Mouse (Mus musculus): ENCODE measurements around the gene Ccdc47. TPM values are rescaled to one million over a fixed set of nuclear protein-coding genes. Genes with fewer than 3 reads are reported as not detected.

Gene Ccdc47
- total and polyA plus RNA-seq, 2 experiments: 16.9 to 48.9 TPM

DNA sequence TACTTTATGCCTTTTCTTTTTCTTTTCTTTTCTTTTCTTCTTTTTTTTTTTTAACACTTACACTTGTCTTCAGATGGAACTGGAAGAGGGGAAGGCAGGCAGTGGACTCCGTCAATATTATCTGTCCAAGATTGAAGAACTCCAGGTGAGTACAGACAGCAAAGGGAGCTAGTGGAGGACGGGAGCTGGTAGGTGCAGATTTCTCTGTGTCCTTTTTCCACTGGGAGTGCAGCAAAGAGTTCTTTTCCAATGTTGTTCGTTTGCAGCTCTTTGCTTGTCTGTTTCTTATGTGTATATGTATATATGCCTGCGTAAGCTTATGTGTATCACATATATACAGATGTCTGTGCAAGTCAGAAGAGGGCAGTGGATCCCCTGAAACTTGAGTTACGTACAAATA is 40.6 kb upstream of the Ccdc47 start:
- WGBS: 43% methylated on average over 5 of the region's 5 CpGs
- peaks cover 18% of the 10 kb centered on the region for H3K36me3 ChIP-seq (ENCODE audit: control insufficient read depth, insufficient read depth, low read length)

DNA sequence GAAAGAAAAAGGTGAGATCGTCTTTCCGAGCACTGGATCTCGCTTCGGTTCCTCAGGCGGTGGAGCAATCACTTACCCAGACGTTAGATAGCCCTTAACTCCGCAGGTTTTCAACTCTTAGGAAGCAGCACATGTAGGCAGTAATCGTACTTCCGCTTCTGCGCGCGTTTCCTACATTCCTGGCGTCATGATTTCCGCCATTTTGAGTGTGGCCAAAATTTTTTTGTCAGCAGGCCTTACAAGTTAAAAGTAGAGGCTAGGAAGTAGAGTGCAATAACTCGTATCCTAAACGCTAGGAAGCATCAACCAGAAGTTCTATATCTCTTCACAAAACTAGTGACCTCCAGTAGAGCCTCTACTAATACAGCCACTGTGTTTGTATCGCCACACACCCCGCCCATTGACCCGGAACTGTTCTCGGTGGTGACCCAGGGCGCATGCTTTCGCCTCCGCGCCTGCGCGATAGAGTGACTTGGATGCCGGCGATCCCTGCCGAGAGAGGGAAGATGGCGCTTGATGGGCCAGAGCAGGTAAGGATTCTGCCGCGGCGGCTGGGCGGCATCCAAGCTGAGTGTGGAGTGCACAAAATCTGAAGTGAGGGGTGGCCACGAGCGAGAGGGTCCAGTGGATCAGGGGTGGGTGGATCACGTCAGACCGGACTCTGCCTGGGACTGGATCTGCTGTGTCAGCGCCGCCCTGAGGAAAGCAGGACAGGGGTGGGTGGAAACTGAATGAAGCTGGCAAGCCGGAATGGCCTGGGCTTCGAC is 39.7 kb upstream of the Ccdc47 start, which contains the start of the genes Ftsj3 and Psmc5:
TSS of gene Ftsj3 (minus strand) at position 395 of the 767 bp plus-strand sequence.
TSS of gene Psmc5 (plus strand) at position 470 of the 767 bp plus-strand sequence.
- H3K9ac ChIP-seq (ENCODE audit: low read depth, low read length): peak within 1 kb of the TSS; percentile 77
- under 1% methylated on average over 42 of the region's 42 CpGs for WGBS
- no peaks in the 10 kb centered on the region for H3K27me3 ChIP-seq (ENCODE audit: control insufficient read depth, insufficient read depth, low read length)
- H3K27ac ChIP-seq (replicated peaks; ENCODE audit: insufficient read depth, low read depth, low read length): peak within 1 kb of the TSS; percentile 63
- peaks cover 27% of the 10 kb centered on the region for H3K36me3 ChIP-seq (ENCODE audit: control insufficient read depth, insufficient read depth, low read length)
- peaks cover 16% of the 10 kb centered on the region; the same call in 1 of the 2 replicates for H3K79me2 ChIP-seq (ENCODE audit: control insufficient read depth, insufficient read depth, low read length)
- DNase-seq (ENCODE audit: extremely low read depth, low read depth, low spot score): peak; percentile 85
- 0 out of 2 replicates have a peak, but pooled peaks have one; percentile 22 for TF ChIP-seq CTCF (IDR thresholded peaks at IDR 0.05; ENCODE audit: low read depth, low read length)
- peak; percentile 85 for TF ChIP-seq POLR2A (IDR thresholded peaks at IDR 0.05; ENCODE audit: extremely low read depth, insufficient read depth, low read length)
- H3K4me1 ChIP-seq (ENCODE audit: control insufficient read depth, insufficient read depth, low read length): peaks cover 6% of the 10 kb centered on the region
- H3K4me3 ChIP-seq (ENCODE audit: insufficient read depth, low read depth, low read length): peak within 1 kb of the TSS; percentile 69

More for the DNA sequence above, 40.6 kb upstream of the Ccdc47 start:
- no peaks in the 10 kb centered on the region for H3K27me3 ChIP-seq (ENCODE audit: control insufficient read depth, insufficient read depth, low read length)
- H3K4me3 ChIP-seq (ENCODE audit: insufficient read depth, low read depth, low read length): peak overlapping the region; percentile 69; the same call in 1 of the 2 replicates
- peaks cover 16% of the 10 kb centered on the region; the same call in 1 of the 2 replicates for H3K79me2 ChIP-seq (ENCODE audit: control insufficient read depth, insufficient read depth, low read length)
- H3K27ac ChIP-seq (replicated peaks; ENCODE audit: insufficient read depth, low read depth, low read length): no peak overlapping the region
- TF ChIP-seq POLR2A (IDR thresholded peaks at IDR 0.05; ENCODE audit: extremely low read depth, insufficient read depth, low read length) (no peak), CTCF (IDR thresholded peaks at IDR 0.05; ENCODE audit: low read depth, low read length) (no peak)
- no peak for DNase-seq (ENCODE audit: extremely low read depth, low read depth, low spot score)
- peaks cover 6% of the 10 kb centered on the region for H3K4me1 ChIP-seq (ENCODE audit: control insufficient read depth, insufficient read depth, low read length)
- H3K9ac ChIP-seq (ENCODE audit: low read depth, low read length): peak overlapping the region; percentile 50

DNA sequence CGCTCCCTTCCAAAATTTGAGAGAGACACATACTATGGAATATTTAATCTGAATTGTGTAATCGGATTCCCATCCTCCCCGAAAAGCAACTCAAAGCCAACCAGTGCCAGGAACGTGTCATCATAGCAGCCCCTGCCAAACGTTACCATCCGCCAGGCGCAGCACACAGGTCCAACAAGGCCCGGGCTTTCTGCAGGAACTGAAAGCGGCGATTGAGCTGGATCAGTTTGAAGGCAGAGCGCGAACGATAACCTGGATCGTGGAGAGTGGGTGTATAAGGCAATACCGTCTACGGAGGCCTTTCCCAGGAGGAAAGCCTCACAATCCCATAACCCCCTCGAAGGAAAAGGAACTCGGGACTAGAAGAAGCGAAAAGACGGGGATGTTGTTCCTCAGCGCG is 39.0 kb upstream of the Ccdc47 start:
- WGBS: under 1% methylated on average over 22 of the region's 22 CpGs
- TF ChIP-seq POLR2A (IDR thresholded peaks at IDR 0.05; ENCODE audit: extremely low read depth, insufficient read depth, low read length) (no peak), CTCF (IDR thresholded peaks at IDR 0.05; ENCODE audit: low read depth, low read length) (no peak)
- H3K9ac ChIP-seq (ENCODE audit: low read depth, low read length): peak overlapping the region; percentile 59
- peak overlapping the region; percentile 64 for H3K4me3 ChIP-seq (ENCODE audit: insufficient read depth, low read depth, low read length)
- H3K27me3 ChIP-seq (ENCODE audit: control insufficient read depth, insufficient read depth, low read length): no peaks in the 10 kb centered on the region
- H3K4me1 ChIP-seq (ENCODE audit: control insufficient read depth, insufficient read depth, low read length): peaks cover 6% of the 10 kb centered on the region
- peak overlapping the region; percentile 54 for H3K27ac ChIP-seq (replicated peaks; ENCODE audit: insufficient read depth, low read depth, low read length)
- DNase-seq (ENCODE audit: extremely low read depth, low read depth, low spot score): peak; percentile 63
- peaks cover 33% of the 10 kb centered on the region for H3K36me3 ChIP-seq (ENCODE audit: control insufficient read depth, insufficient read depth, low read length)
- H3K79me2 ChIP-seq (ENCODE audit: control insufficient read depth, insufficient read depth, low read length): peaks cover 16% of the 10 kb centered on the region; the same call in 1 of the 2 replicates

DNA sequence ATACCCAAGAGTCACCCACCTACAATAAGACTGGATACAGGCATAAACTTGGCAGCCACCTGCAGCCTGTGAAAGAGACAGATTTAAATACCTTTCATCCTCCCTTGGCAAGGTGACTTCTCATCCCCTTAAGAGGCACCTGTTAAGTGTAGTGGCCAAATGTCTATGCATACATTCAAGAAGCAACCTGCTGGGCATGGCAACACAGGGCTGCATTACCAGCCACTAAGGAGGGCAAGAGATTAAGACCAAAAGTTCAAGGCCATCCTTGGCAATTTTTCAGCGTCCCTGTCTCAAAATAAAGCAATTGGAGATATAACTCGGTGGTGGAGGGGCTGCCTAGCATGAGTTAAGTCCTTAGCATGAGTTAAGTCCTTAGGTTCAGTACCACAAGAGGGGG is 38.6 kb upstream of the Ccdc47 start:
- no peak for DNase-seq (ENCODE audit: extremely low read depth, low read depth, low spot score)
- peaks cover 8% of the 10 kb centered on the region for H3K4me1 ChIP-seq (ENCODE audit: control insufficient read depth, insufficient read depth, low read length)
- H3K27ac ChIP-seq (replicated peaks; ENCODE audit: insufficient read depth, low read depth, low read length): 0 out of 2 replicates have a peak overlapping the region, but pooled peaks have one; percentile 16
- H3K27me3 ChIP-seq (ENCODE audit: control insufficient read depth, insufficient read depth, low read length): no peaks in the 10 kb centered on the region
- H3K9ac ChIP-seq (ENCODE audit: low read depth, low read length): peak overlapping the region; percentile 26; the same call in 1 of the 2 replicates
- H3K79me2 ChIP-seq (ENCODE audit: control insufficient read depth, insufficient read depth, low read length): peaks cover 16% of the 10 kb centered on the region; the same call in 1 of the 2 replicates
- TF ChIP-seq POLR2A (IDR thresholded peaks at IDR 0.05; ENCODE audit: extremely low read depth, insufficient read depth, low read length) (no peak), CTCF (IDR thresholded peaks at IDR 0.05; ENCODE audit: low read depth, low read length) (no peak)
- peak overlapping the region; percentile 64; the same call in 1 of the 2 replicates for H3K4me3 ChIP-seq (ENCODE audit: insufficient read depth, low read depth, low read length)
- H3K36me3 ChIP-seq (ENCODE audit: control insufficient read depth, insufficient read depth, low read length): peaks cover 37% of the 10 kb centered on the region
- WGBS: 3% methylated on average over 2 of the region's 2 CpGs

DNA sequence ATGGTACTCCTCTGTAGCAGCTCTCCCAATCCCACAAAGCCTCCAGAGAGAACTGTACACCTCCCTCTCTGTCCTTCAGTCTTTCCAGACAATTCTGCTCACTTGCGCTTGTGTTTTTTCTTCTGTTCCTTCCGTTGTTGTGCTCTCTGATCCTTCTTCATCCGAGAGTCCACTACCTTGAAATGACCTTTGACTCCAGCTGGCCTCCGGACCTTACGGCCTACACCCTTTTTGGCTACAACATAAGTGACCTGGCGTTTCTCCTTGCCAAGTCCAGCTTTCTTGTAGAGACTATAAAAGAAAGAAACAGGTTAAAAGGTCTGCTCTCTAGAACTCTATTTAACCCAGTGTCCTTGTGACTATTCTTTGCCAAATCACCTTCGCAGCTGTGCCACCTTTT is 33.2 kb upstream of the Ccdc47 start:
- Histone ChIP-seq H3K4me1 (ENCODE audit: control insufficient read depth, insufficient read depth, low read length) (peaks cover 9% of the 10 kb centered on the region), H3K27ac (replicated peaks; ENCODE audit: insufficient read depth, low read depth, low read length) (peak overlapping the region; percentile 60), H3K4me3 (ENCODE audit: insufficient read depth, low read depth, low read length) (no peak overlapping the region), H3K27me3 (ENCODE audit: control insufficient read depth, insufficient read depth, low read length) (no peaks in the 10 kb centered on the region), H3K79me2 (ENCODE audit: control insufficient read depth, insufficient read depth, low read length) (no peaks in the 10 kb centered on the region), H3K9ac (ENCODE audit: low read depth, low read length) (no peak overlapping the region), H3K36me3 (ENCODE audit: control insufficient read depth, insufficient read depth, low read length) (peaks cover 72% of the 10 kb centered on the region)
- no peak for TF ChIP-seq POLR2A (IDR thresholded peaks at IDR 0.05; ENCODE audit: extremely low read depth, insufficient read depth, low read length)
- TF ChIP-seq CTCF (IDR thresholded peaks at IDR 0.05; ENCODE audit: low read depth, low read length): no peak
- 25% methylated on average over 7 of the region's 7 CpGs for WGBS
- peak; percentile 90 for DNase-seq (ENCODE audit: extremely low read depth, low read depth, low spot score)
